Mouse (Mus musculus): ENCODE results near the gene Gm17402.

DNA sequence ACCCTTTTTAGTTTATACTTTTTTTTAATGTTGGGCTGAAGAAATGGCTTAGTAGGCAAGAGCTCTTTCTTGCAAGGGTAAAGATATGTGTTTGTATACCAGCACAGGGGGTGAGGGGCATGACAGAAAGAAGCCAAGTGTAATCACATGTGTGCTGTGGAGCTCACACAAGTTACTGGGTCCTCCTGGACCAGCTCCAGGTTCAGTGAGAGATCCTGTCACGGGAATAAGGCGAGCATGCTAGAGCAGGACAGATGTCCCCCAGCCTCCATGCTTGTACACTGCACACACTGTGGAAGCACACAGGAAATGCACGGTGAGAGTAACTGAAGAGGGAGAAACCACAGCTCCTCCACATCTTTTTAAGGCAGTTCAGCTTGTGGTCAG lies 22.2 kb downstream of the Gm17402 start:
- TF ChIP-seq ZC3H11A (IDR thresholded peaks at IDR 0.05; ENCODE audit: low read depth, low read length) (no peak), USF2 (conservative IDR thresholded peaks at IDR 0.05; ENCODE audit: low read depth, low read length) (no peak), EP300 (IDR thresholded peaks at IDR 0.05; ENCODE audit: low read length) (no peak), CTCF (conservative IDR thresholded peaks at IDR 0.05 in 1 of 2, IDR thresholded peaks at IDR 0.05 in 1 of 2; ENCODE audit: low read depth in 2 of 2, low read length in 2 of 2) (no peak), POLR2A (IDR thresholded peaks at IDR 0.05; ENCODE audit: low read depth, low read length) (no peak)
